Mouse (Mus musculus) common myeloid progenitor, adult 5-6 weeks (primary cell): ENCODE measurements at regions not wholly inside any gene's neighbourhood (a gene's known extent, or its start where the extent isn't known, plus 50 kb on each side); places are given as distances from the start of the nearest gene placed in this dataset.

Experiments used
- ATAC-seq: replicated peaks from 2 replicates; pipeline ENCODE4 v1.8.0; 2016; ENCODE audit warnings: low read depth, mild to moderate bottlenecking, moderate TSS enrichment, inconsistent platforms; ENCODE audit not compliant: poor library complexity, severe bottlenecking

DNA sequence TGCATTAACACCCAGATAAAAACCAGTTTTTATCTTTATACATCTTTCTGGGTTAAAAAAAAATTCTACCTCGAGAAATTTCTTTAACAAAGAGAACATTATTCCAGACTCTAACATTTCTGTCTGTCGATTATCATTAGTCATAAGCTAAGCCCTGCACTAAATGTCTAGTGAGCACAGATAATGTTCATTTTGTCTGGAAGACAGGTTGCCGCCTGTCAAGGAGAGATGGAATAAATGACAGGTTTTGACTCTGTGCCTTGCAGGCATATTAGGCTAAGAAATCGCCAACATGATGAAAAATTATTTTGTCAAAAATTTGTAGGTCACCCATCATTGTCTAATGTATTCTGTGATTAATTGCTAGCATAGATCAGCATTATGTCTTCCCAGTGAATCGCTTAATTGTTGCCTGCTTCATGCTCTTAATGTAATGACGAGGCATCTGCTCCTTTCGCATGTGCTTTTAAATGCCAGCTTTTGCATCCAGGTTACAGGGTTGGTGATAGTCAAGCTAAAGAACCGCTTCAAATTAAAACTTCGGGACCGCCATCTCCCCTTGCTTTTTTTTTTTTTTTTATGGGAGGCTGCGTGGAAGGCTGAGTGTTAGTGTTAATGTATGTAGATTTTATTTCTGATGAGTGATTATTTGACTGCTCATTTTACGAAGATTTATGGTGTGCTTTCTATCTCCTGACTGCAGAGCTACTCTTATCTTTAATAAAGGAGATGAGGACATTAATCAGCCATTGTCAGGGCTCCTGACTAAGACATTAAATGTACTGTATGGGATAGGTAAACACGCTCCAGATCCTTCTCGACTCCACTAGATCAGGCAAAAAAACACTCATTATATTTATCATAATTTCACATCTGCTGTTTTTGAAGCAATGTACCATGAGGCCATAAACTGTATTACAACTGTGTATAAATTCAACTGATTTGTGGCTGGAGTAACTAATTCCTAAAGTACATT is 135.9 kb upstream of the Meis2 start:
- ATAC-seq = no peak

DNA sequence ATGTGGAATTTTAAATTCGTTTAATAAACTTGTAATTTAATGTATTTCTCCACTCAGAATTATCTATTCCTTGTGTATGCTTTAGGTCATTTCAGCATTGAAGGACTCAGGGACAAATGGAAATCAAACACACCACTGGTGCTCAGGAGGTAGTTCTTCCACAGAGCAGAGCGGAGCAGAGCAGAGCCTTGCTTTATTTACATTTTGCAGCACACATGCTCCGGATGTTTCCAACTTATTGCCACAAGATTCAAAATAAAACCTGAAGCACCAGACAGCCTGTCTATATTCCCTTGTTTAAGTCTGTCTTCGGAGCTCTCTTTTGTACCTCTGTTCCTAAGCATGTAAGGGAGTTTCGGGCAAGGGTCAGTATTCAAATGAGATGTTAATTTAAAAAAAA is 135.2 kb upstream of the Meis2 start:
- no peak for ATAC-seq

DNA sequence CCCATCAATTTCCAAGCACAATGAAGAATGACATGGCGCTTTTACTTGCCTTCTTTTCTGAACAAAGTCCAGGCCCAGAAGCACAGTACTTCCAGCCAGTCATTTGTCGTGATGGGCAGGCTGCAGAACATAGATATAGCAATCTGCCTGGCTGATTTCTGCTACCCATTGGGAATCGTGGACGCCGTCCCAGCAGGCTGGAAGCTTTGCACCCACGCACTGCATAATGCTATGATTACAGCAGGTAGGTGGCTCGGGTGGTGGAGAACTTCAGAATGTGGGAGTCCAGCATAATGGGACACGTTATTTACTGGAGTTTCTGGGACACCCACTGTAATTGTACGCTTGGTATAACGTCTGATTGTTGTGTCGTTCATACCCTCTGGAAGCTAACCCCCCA is 116.2 kb upstream of the Meis2 start:
- no peak for ATAC-seq

DNA sequence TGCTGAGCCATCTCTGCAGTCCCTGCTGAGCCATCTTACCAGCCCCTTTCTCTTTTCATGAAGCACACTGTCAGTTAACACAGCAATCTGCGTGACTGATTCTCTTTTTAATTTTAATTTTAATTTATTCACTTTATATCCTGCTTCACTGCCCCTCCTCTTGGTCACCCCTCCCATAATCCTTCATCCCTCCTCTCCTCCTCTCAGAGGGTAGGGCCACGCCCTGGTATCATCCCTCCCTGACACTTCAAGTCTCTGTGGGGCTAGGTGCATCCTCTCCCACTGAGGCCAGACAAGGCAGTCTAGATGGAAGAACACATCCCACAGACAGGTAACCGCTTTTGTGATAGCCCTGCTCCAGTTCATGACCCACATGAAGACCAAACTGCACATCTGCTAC is 111.5 kb upstream of the Meis2 start:
- no peak for ATAC-seq

DNA sequence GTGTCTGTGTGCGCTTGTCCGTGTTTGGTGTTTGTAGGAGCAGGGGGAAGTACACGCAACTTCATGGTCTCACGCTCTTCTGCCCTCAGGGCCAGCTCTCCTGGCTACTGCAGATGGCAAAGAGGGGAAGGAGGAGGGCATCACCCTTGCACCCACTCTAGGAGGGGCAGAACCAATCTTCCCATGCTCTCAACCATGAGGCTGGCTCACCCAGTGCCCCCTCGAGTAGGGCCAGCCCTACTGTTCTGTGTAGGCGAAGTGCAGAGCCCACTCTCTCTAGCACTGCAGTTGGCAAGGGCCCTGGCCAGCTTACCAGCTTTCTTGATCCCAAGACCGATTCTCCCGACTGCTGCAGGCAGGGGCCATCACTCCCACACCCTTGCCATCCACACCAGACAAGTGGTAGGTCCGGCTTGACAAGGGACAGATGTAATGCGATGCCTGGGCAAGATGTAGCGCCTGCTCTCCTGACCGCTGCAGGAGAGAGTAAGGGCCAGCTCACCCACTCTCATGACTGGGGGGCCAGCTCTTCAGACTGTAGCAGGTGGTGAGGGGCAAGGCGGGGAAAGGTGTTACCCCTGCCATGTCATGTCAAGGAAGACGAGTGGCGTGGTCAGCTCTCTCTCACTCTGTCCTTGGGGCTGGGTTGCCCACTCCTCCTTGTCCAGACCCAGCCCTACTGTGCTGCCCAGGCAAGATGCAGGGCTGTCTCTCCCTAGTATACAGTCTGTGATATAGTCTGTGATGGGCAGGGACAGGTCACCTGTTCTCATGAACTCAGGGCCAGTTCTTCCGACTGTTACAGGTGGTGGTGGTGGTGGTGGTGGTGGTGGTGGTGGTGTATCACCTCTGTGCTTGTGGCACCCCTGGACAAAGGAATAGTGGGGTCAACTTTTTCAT is 100.5 kb upstream of the Meis2 start:
- no peak for ATAC-seq
